Mouse (Mus musculus): ENCODE results near the gene Arhgap44. TPM values are rescaled to one million over a fixed set of nuclear protein-coding genes. Genes with fewer than 3 reads are reported as not detected.

Gene Arhgap44
- polyA plus RNA-seq (2012; rRNA removed) = 2.6 TPM in 2 replicates

DNA sequence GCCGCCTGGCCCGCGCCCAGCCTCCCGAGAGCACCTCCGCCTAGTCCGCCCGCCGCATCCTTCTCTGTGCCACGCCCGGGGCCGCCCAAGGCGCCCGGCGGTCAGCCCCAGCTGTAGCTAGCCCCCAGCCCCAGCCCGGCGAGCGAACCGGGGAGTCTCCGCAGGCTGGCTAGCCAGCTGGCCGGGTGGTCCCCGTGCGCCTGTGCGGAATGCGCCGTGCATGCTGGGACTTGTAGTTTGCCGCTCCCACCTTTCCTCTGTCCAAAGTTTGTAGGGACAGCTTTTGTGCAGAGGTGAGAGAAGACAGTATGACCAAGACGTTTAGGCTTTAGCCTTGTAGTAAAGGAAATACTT lies at the start of gene Arhgap44:
Gene Arhgap44 (minus strand): TSS at position 195 of the 354 bp plus-strand sequence.

DNA sequence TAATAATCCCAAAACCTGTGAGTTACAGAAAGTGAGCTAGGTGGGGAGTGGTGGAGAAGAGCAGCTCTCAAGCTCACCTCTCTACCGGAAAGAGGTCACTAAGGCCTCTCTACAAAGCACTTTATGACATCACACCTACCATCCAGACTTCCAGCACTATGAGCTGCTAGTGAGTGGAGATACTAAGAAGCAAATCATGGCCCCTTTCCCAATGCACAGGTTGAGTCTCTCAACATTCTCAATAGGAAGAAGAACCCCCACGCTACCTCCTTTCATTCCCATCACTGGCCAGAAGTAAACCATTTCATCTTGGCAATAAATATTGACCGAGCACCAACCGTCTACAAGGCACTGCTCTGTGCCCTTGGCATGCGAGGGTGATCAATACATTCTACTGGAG lies 3.0 kb downstream of the Arhgap44 start, which contains the start of gene 1700086D15Rik:
Gene 1700086D15Rik (minus strand): TSS at position 101 of the 400 bp plus-strand sequence.

DNA sequence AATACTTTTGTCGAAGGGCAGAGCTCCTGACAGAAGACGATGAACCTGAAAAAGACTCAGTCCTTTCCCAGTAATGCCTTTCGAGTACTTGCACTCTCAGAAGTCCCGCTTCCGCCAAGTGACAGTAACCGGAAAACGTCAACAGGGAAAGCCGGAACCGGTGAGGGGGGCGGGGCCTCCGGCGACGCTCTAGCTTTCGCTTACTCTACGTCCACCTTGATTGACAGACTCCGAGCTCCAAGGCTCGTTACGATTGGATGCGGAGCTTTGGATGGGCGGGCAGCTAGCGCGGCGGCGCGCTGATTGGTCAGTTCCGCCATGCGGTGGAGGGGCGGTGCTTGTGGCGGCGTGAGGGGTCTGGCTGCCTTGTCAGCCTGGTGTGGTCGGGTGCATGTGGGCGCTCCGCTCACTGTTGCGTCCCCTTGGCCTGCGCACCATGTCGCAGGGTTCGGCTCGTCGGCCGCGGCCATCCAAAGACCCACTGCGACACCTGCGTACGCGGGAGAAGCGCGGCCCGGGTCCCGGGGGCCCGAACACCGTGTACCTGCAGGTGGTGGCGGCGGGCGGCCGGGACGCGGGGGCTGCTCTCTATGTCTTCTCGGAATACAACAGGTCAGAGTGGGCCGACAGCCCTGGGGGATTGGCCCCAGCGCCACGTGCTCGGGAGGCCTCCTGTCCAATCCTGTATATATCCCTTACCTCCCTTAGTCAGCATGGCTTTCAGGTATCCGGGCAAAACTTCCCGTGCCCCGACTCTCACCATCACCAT lies 183.9 kb downstream of the Arhgap44 start, which contains the start of gene Elac2:
Gene Elac2 (plus strand): TSS at position 319 of the 769 bp plus-strand sequence.

Other genes starting within 250 kb of the Arhgap44 start
- 12.8 and 15.4 TPM in 2 replicates for gene Elac2, start 183.9 kb downstream of the Arhgap44 start, polyA plus RNA-seq (2012; rRNA removed)
- gene 1700086D15Rik, start 3.1 kb downstream of the Arhgap44 start, polyA plus RNA-seq (2012; rRNA removed) = not detected in 2 replicates
- 7.9 and 9.0 TPM in 2 replicates for gene Myocd, start 107.0 kb upstream of the Arhgap44 start, polyA plus RNA-seq (2012; rRNA removed)

Measured in colon, adult 2 months (tissue).